Mouse (Mus musculus) spleen, adult 2 months (tissue): ENCODE measurements around the gene Arhgap10.

Experiments
- CTCF ChIP-seq: fragments of 200-500 bp; IDR thresholded peaks from 2 replicates; pipeline ENCODE4 v1.5.1; 2011; ENCODE audit warnings: mild to moderate bottlenecking, inconsistent platforms; ENCODE audit not compliant: insufficient read depth, insufficient read length, insufficient replicate concordance; ENCODE audit errors: extremely low read depth
- POLR2A ChIP-seq: fragments of 200-500 bp; IDR thresholded peaks from 2 replicates; pipeline ENCODE4 v1.6.1; 2011; ENCODE audit warnings: low read depth, low read length, inconsistent platforms

DNA sequence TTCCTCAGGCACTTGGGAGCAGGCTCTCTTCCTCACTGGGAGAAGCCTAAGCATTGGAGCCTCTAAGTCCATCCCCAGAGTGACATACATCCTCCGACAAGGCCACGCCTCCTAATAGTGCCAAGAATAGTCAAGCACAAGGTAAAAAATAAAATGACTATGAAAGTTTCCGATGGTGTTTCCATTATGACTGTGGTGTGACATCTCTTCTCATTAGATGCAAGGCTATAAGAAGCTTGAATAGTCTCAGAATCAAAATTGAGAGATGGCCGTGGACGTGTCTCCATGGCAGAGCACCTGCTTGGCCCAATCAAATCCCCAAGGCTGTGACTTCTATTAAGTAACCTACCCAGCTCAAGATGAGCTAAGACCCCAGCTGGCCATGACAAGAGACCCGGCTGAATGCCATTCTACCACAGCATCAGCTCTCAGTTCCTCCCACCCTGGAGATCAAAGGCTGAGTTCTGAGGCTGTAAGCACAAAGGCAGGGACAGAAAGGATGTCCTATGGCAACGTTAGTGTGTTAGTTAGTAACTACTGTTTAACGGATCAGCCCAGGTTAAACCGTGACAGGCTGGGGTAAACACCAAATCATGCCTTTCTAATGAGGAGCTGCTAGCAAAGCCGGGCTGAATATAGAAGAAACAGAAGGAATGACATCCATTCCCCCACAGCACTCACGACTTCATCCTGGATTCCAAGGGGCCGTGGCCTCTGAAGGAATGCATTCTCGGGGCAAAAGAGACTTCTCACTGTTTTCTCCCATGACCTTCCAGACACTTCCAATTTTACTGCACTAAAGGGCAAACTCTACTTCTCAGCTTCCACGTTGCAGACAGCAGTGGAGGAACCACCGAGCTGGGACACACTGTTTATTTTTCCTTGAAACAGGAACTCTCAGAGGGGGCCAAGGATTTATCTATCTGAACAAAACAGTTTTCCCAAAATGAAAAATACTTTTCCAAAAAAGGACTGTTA lies 81.5 kb downstream of the Arhgap10 start:
- TF ChIP-seq POLR2A (no peak), CTCF (no peak)
